9 mouse cellular contexts compared by ENCODE assay signal in genomic region chr16:17247727-17248126, GRCm38 (mm10). TPM values are rescaled to one million over a fixed set of nuclear protein-coding genes. Genes with fewer than 3 reads are reported as not detected.
DNase-seq lines count a peak whose midpoint lies in the region; ATAC-seq and TF ChIP-seq lines count a peak whose summit lies in the region.
"Had no signal": no experiment of that assay in that cellular context is flagged by ENCODE, and none has a peak within 500 bp of the region (broad histone marks: within the 10 kb centered on the region; RNA-seq: fewer than 3 reads in every experiment).

No protein-coding gene starts in this region.

- H3K36me3 ChIP-seq in lung, postnatal 0 days (ENCODE audit: insufficient read depth, low read length): no peaks in the 10 kb centered on the region
- no peaks in the 10 kb centered on the region for H3K36me3 ChIP-seq in thymus, adult 2 months (ENCODE audit: control insufficient read depth, insufficient read depth, low read length)
- no peaks in the 10 kb centered on the region for H3K36me3 ChIP-seq in midbrain, embryonic 13.5 days
- H3K36me3 ChIP-seq: hindbrain, embryonic 10.5 days had no signal

- peak; percentile 33 to 62 for DNase-seq in cerebellum, postnatal 25 days
- DNase-seq in cerebellum, adult 9-10 months: no peak
- peak; percentile 44 for DNase-seq in brain, embryonic 14.5 days (ENCODE audit: low read depth)
- peak; percentile 56 to 73 for DNase-seq in heart, postnatal 14 days
- DNase-seq in lung, postnatal 0 days (ENCODE audit: low spot score): peak; percentile 92
- DNase-seq in thymus, adult 2 months: no peak

- intact Hi-C loops in heart, postnatal 14 days (cut with DNase I): no loop called here

- no peak for TF ChIP-seq CTCF in brain, embryonic 14.5 days (IDR thresholded peaks at IDR 0.05; ENCODE audit: borderline replicate concordance, extremely low read depth, insufficient read depth, insufficient read length)
- TF ChIP-seq CTCF in lung, postnatal 0 days (IDR thresholded peaks at IDR 0.05): no peak
- TF ChIP-seq CTCF in thymus, adult 2 months (IDR thresholded peaks at IDR 0.05; ENCODE audit: borderline replicate concordance, control insufficient read depth, extremely low read depth, insufficient read depth, low read length, poor library complexity): no peak

- TF ChIP-seq EP300 in lung, postnatal 0 days (IDR thresholded peaks at IDR 0.05): peak; percentile 74

- no peaks in the 10 kb centered on the region for H3K27me3 ChIP-seq in lung, postnatal 0 days (replicated peaks; ENCODE audit: insufficient read depth, low read length)
- no peaks in the 10 kb centered on the region for H3K27me3 ChIP-seq in thymus, adult 2 months (ENCODE audit: control insufficient read depth, insufficient read depth, low read length)
- H3K27me3 ChIP-seq in midbrain, embryonic 13.5 days: no peaks in the 10 kb centered on the region

- WGBS in lung, postnatal 0 days: 49% methylated on average over 4 of the region's 4 CpGs
- WGBS in thymus, adult 2 months: 77% methylated on average over 4 of the region's 4 CpGs
- WGBS in midbrain, embryonic 13.5 days: 80% methylated on average over 4 of the region's 4 CpGs

- peaks cover 6% of the 10 kb centered on the region; the same call in 1 of the 2 replicates for H3K4me1 ChIP-seq in lung, postnatal 0 days (ENCODE audit: insufficient read depth, low read depth, low read length)
- H3K4me1 ChIP-seq in thymus, adult 2 months (replicated peaks; ENCODE audit: control insufficient read depth, insufficient read depth, low read length): 0 out of 2 replicates have a peak, but pooled peaks cover 5% of the 10 kb centered on the region
- H3K4me1 ChIP-seq in midbrain, embryonic 13.5 days (replicated peaks): peaks cover 23% of the 10 kb centered on the region

- H3K4me3 ChIP-seq in lung, postnatal 0 days (ENCODE audit: low read depth, low read length): no peak overlapping the region
- no peak overlapping the region for H3K4me3 ChIP-seq in thymus, adult 2 months (ENCODE audit: control insufficient read depth, insufficient read depth, low read length)
- H3K4me3 ChIP-seq in midbrain, embryonic 13.5 days (replicated peaks): no peak overlapping the region
- H3K4me3 ChIP-seq: hindbrain, embryonic 10.5 days had no signal

- no peak overlapping the region for H3K9ac ChIP-seq in lung, postnatal 0 days (replicated peaks; ENCODE audit: low read depth)
- H3K9ac ChIP-seq in midbrain, embryonic 13.5 days (replicated peaks): no peak overlapping the region

- no peaks in the 10 kb centered on the region for H3K9me3 ChIP-seq in lung, postnatal 0 days (ENCODE audit: low read length)
- no peaks in the 10 kb centered on the region for H3K9me3 ChIP-seq in midbrain, embryonic 13.5 days
- H3K9me3 ChIP-seq: hindbrain, embryonic 10.5 days had no signal

- no peak overlapping the region for H3K4me2 ChIP-seq in lung, postnatal 0 days (replicated peaks; ENCODE audit: low read depth, low read length)
- no peak overlapping the region for H3K4me2 ChIP-seq in midbrain, embryonic 13.5 days (replicated peaks)

- TF ChIP-seq POLR2A in brain, embryonic 14.5 days (IDR thresholded peaks at IDR 0.05; ENCODE audit: borderline replicate concordance, extremely low read depth, insufficient read depth, insufficient read length, poor library complexity, severe bottlenecking): no peak
- no peak for TF ChIP-seq POLR2A in thymus, adult 2 months (IDR thresholded peaks at IDR 0.05; ENCODE audit: control insufficient read depth, extremely low read depth, insufficient read depth, low read length, poor library complexity)

- H3K27ac ChIP-seq in lung, postnatal 0 days (ENCODE audit: low read length): peak overlapping the region; percentile 51
- no peak overlapping the region for H3K27ac ChIP-seq in thymus, adult 2 months (ENCODE audit: control insufficient read depth, insufficient read depth, low read length)
- no peak overlapping the region for H3K27ac ChIP-seq in midbrain, embryonic 13.5 days
- H3K27ac ChIP-seq: hindbrain, embryonic 10.5 days had no signal

- peak; percentile 90 for ATAC-seq in lung, postnatal 0 days
- no peak for ATAC-seq in erythroblast, adult 5-6 weeks (replicated peaks; ENCODE audit: low FRiP score, poor library complexity, severe bottlenecking)
- ATAC-seq in midbrain, embryonic 13.5 days: no peak

RNA-seq across cellular contexts. Expression of gene Hic2, which starts 14.4 kb away (rescaled TPM):
- polyA plus RNA-seq in brain, embryonic 14.5 days (2012; rRNA removed): 12.1 and 16.4 TPM in 2 replicates
- total RNA-seq in heart, postnatal 14 days (2021): 1 to 10 TPM; 1.8 to 2.1 TPM
- polyA plus RNA-seq in lung, postnatal 0 days (2015; fragmentation: Nextera tagmentation; extraction: Ambion mirVana): 2.0 and 2.2 TPM in 2 replicates
- total RNA-seq in erythroblast, adult 5-6 weeks (2015; ENCODE audit: low replicate concordance): 0.96 TPM in 1 of 2 replicates, not detected in the other
- 0.14 and 0.60 TPM in 2 replicates for total RNA-seq in erythroblast, adult 5-6 weeks (2017; ENCODE audit: low replicate concordance)
- polyA plus RNA-seq in thymus, adult 2 months (2012; rRNA removed): 6.0 and 7.0 TPM in 2 replicates
- polyA plus RNA-seq in midbrain, embryonic 13.5 days (2015; fragmentation: Nextera tagmentation; extraction: Ambion mirVana): 13.2 and 13.6 TPM in 2 replicates

RNA-seq across cellular contexts. Expression of gene Tmem191c, which starts 28.1 kb away (rescaled TPM):
- polyA plus RNA-seq in brain, embryonic 14.5 days (2012; rRNA removed): 46.6 and 63.5 TPM in 2 replicates
- total RNA-seq in heart, postnatal 14 days (2021): 1 to 10 TPM; 2.7 to 3.9 TPM
- polyA plus RNA-seq in lung, postnatal 0 days (2015; fragmentation: Nextera tagmentation; extraction: Ambion mirVana): 7.1 and 7.7 TPM in 2 replicates
- 6.7 TPM in 1 of 2 replicates, not detected in the other for total RNA-seq in erythroblast, adult 5-6 weeks (2015; ENCODE audit: low replicate concordance)
- total RNA-seq in erythroblast, adult 5-6 weeks (2017; ENCODE audit: low replicate concordance): 2.1 TPM in 1 of 2 replicates, not detected in the other
- polyA plus RNA-seq in thymus, adult 2 months (2012; rRNA removed): 63.6 and 72.6 TPM in 2 replicates
- polyA plus RNA-seq in midbrain, embryonic 13.5 days (2015; fragmentation: Nextera tagmentation; extraction: Ambion mirVana): 24.1 and 28.1 TPM in 2 replicates

RNA-seq across cellular contexts. Expression of gene Rimbp3, which starts 39.3 kb away (rescaled TPM):
- polyA plus RNA-seq in brain, embryonic 14.5 days (2012; rRNA removed): 1.3 and 2.2 TPM in 2 replicates
- under 1 TPM; 0.05 to 0.07 TPM for total RNA-seq in heart, postnatal 14 days (2021)
- polyA plus RNA-seq in lung, postnatal 0 days (2015; fragmentation: Nextera tagmentation; extraction: Ambion mirVana): 0.07 TPM in 1 of 2 replicates, not detected in the other
- 1.3 TPM in 1 of 2 replicates, not detected in the other for total RNA-seq in erythroblast, adult 5-6 weeks (2015; ENCODE audit: low replicate concordance)
- total RNA-seq in erythroblast, adult 5-6 weeks (2017; ENCODE audit: low replicate concordance): 0.28 TPM in 1 of 2 replicates, not detected in the other
- polyA plus RNA-seq in thymus, adult 2 months (2012; rRNA removed): 0.41 and 0.51 TPM in 2 replicates
- 2.1 and 2.5 TPM in 2 replicates for polyA plus RNA-seq in midbrain, embryonic 13.5 days (2015; fragmentation: Nextera tagmentation; extraction: Ambion mirVana)

RNA-seq across cellular contexts. Expression of gene Ube2l3, which starts 45.3 kb away (rescaled TPM):
- 96.5 and 127 TPM in 2 replicates for polyA plus RNA-seq in brain, embryonic 14.5 days (2012; rRNA removed)
- 100 to 1,000 TPM; 114 to 118 TPM for total RNA-seq in heart, postnatal 14 days (2021)
- polyA plus RNA-seq in lung, postnatal 0 days (2015; fragmentation: Nextera tagmentation; extraction: Ambion mirVana): 197 and 200 TPM in 2 replicates
- 77.2 and 91.3 TPM in 2 replicates for total RNA-seq in erythroblast, adult 5-6 weeks (2015; ENCODE audit: low replicate concordance)
- total RNA-seq in erythroblast, adult 5-6 weeks (2017; ENCODE audit: low replicate concordance): 16.7 and 33.8 TPM in 2 replicates
- polyA plus RNA-seq in thymus, adult 2 months (2012; rRNA removed): 70.5 and 75.0 TPM in 2 replicates
- 330 and 342 TPM in 2 replicates for polyA plus RNA-seq in midbrain, embryonic 13.5 days (2015; fragmentation: Nextera tagmentation; extraction: Ambion mirVana)

Comparison
In these comparisons a context has a peak if more than half of its experiments do, and no peak if none do; other contexts are left out.
1. DNase-seq: peak in cerebellum, postnatal 25 days (2 of 2), brain, embryonic 14.5 days (single experiment), heart, postnatal 14 days (2 of 2) and lung, postnatal 0 days (single experiment); none in cerebellum, adult 9-10 months (single experiment) and thymus, adult 2 months (single experiment).